10 mouse cellular contexts compared by ENCODE assay signal in genomic region chr11:88155998-88156397, GRCm38 (mm10). TPM values are rescaled to one million over a fixed set of nuclear protein-coding genes. Genes with fewer than 3 reads are reported as not detected.
A peak's percentile ranks its signal among the peaks of the same experiment; 100 is the strongest.
DNase-seq lines count a peak whose midpoint lies in the region; ATAC-seq and TF ChIP-seq lines count a peak whose summit lies in the region.
"Had no signal": no experiment of that assay in that cellular context is flagged by ENCODE, and none has a peak within 500 bp of the region (broad histone marks: within the 10 kb centered on the region; RNA-seq: fewer than 3 reads in every experiment).

No protein-coding gene starts in this region.

- no peaks in the 10 kb centered on the region for H3K36me3 ChIP-seq in hindbrain, embryonic 13.5 days
- H3K36me3 ChIP-seq in kidney, embryonic 15.5 days = no peaks in the 10 kb centered on the region
- no peaks in the 10 kb centered on the region for H3K36me3 ChIP-seq in small intestine, adult 2 months (ENCODE audit: control insufficient read depth, insufficient read depth, low read length)

- peak overlapping the region; percentile 63; the same call in 1 of the 2 replicates for H3K27ac ChIP-seq in left cerebral cortex, adult 2 months
- peak overlapping the region; percentile 49 for H3K27ac ChIP-seq in hindbrain, embryonic 13.5 days
- H3K27ac ChIP-seq in kidney, embryonic 15.5 days = peak overlapping the region; percentile 63
- peak overlapping the region; percentile 87 for H3K27ac ChIP-seq in small intestine, adult 2 months (ENCODE audit: insufficient read depth, low read depth, low read length)
- H3K27ac ChIP-seq: liver, embryonic 14.5 days had no signal

- H3K4me3 ChIP-seq in left cerebral cortex, adult 2 months = no peak overlapping the region
- no peak overlapping the region for H3K4me3 ChIP-seq in hindbrain, embryonic 13.5 days
- no peak overlapping the region for H3K4me3 ChIP-seq in kidney, embryonic 15.5 days (replicated peaks)
- H3K4me3 ChIP-seq in small intestine, adult 2 months (ENCODE audit: low read depth, low read length) = no peak overlapping the region
- H3K4me3 ChIP-seq: erythroblast, embryonic 14.5 days had no signal

- 64% methylated on average over 8 of the region's 8 CpGs for WGBS in hindbrain, embryonic 13.5 days
- WGBS in kidney, embryonic 15.5 days = 63% methylated on average over 8 of the region's 8 CpGs
- WGBS in small intestine, adult 2 months = 51% methylated on average over 8 of the region's 8 CpGs

- no peak for DNase-seq in left cerebral cortex, adult 2 months (ENCODE audit: extremely low spot score in 1 of 2, low spot score in 2 of 2)
- DNase-seq in left cerebral cortex, adult 9 months (ENCODE audit: low spot score in 2 of 2) = no peak
- no peak for DNase-seq in embryo, embryonic 9.5 days (ENCODE audit: extremely low spot score)
- no peak for DNase-seq in c-Kit-positive CD71-positive TER-119-positive erythroid progenitor cells, embryonic 14.5 days (ENCODE audit: low spot score)

- no peaks in the 10 kb centered on the region for H3K9me3 ChIP-seq in hindbrain, embryonic 13.5 days
- no peaks in the 10 kb centered on the region for H3K9me3 ChIP-seq in kidney, embryonic 15.5 days (replicated peaks)

- TF ChIP-seq CTCF in left cerebral cortex, adult 2 months (IDR thresholded peaks at IDR 0.05) = no peak
- TF ChIP-seq CTCF in small intestine, adult 2 months (IDR thresholded peaks at IDR 0.05; ENCODE audit: extremely low read depth, insufficient read length, insufficient replicate concordance, low read depth, low read length) = no peak

- no peak for ATAC-seq in hindbrain, embryonic 13.5 days (ENCODE audit: low FRiP score)
- ATAC-seq in kidney, embryonic 15.5 days (replicated peaks; ENCODE audit: low FRiP score) = no peak
- ATAC-seq: inflammation-experienced regulatory T-cells, adult 6 months had no signal

- H3K4me1 ChIP-seq in hindbrain, embryonic 13.5 days (replicated peaks) = peaks cover 80% of the 10 kb centered on the region
- peaks cover 83% of the 10 kb centered on the region for H3K4me1 ChIP-seq in kidney, embryonic 15.5 days
- H3K4me1 ChIP-seq in small intestine, adult 2 months (ENCODE audit: control insufficient read depth, insufficient read depth, insufficient read length, low read length) = peaks cover 29% of the 10 kb centered on the region

- H3K4me2 ChIP-seq in hindbrain, embryonic 13.5 days = no peak overlapping the region
- H3K4me2 ChIP-seq in kidney, embryonic 15.5 days = no peak overlapping the region

- no peak for TF ChIP-seq POLR2A in small intestine, adult 2 months (IDR thresholded peaks at IDR 0.05; ENCODE audit: low read depth, low read length)

- no peaks in the 10 kb centered on the region for H3K27me3 ChIP-seq in hindbrain, embryonic 13.5 days
- no peaks in the 10 kb centered on the region for H3K27me3 ChIP-seq in kidney, embryonic 15.5 days
- H3K27me3 ChIP-seq in small intestine, adult 2 months (ENCODE audit: control insufficient read depth, insufficient read depth, low read length) = no peaks in the 10 kb centered on the region

- intact Hi-C loops in left cerebral cortex, adult 2 months (cut with DNase I) = no loop called here

- H3K9ac ChIP-seq in hindbrain, embryonic 13.5 days = peak overlapping the region; percentile 51
- H3K9ac ChIP-seq in kidney, embryonic 15.5 days = no peak overlapping the region
- H3K9ac ChIP-seq: liver, embryonic 14.5 days had no signal

RNA-seq across cellular contexts. Expression of gene Mrps23, which starts 48.2 kb away (rescaled TPM):
- 10 to 100 TPM; 66.4 to 71.1 TPM for total RNA-seq in left cerebral cortex, adult 2 months (2021)
- 71.1 TPM in 2 replicates for polyA plus RNA-seq in hindbrain, embryonic 13.5 days (2015; fragmentation: Nextera tagmentation; extraction: Ambion mirVana)
- 57.5 and 65.2 TPM in 2 replicates for polyA plus RNA-seq in kidney, embryonic 15.5 days (2015; fragmentation: Nextera tagmentation; extraction: Ambion mirVana)
- polyA plus RNA-seq in small intestine, adult 2 months (2012; rRNA removed) = 9.4 and 17.5 TPM in 2 replicates

RNA-seq across cellular contexts. Expression of gene Cuedc1, which starts 58.1 kb away (rescaled TPM):
- 10 to 100 TPM; 31.4 to 31.7 TPM for total RNA-seq in left cerebral cortex, adult 2 months (2021)
- polyA plus RNA-seq in hindbrain, embryonic 13.5 days (2015; fragmentation: Nextera tagmentation; extraction: Ambion mirVana) = 46.4 and 49.5 TPM in 2 replicates
- polyA plus RNA-seq in kidney, embryonic 15.5 days (2015; fragmentation: Nextera tagmentation; extraction: Ambion mirVana) = 18.8 and 23.4 TPM in 2 replicates
- polyA plus RNA-seq in small intestine, adult 2 months (2012; rRNA removed) = 12.3 and 13.3 TPM in 2 replicates
